Mouse (Mus musculus) stomach, postnatal 0 days (tissue): ENCODE measurements at regions not wholly inside any gene's neighbourhood (a gene's known extent, or its start where the extent isn't known, plus 50 kb on each side); places are given as distances from the start of the nearest gene placed in this dataset.
A peak's percentile ranks its signal among the peaks of the same experiment; 100 is the strongest.

Experiments
- CTCF ChIP-seq: IDR thresholded peaks from 2 replicates; pipeline ENCODE4 v1.5.1; 2016; ENCODE audit warnings: antibody characterized with exemption, low read depth, mild to moderate bottlenecking, moderate library complexity
- EP300 ChIP-seq: optimal IDR thresholded peaks from 2 replicates; pipeline ENCODE3; 2016; ENCODE audit warnings: antibody characterized with exemption

DNA sequence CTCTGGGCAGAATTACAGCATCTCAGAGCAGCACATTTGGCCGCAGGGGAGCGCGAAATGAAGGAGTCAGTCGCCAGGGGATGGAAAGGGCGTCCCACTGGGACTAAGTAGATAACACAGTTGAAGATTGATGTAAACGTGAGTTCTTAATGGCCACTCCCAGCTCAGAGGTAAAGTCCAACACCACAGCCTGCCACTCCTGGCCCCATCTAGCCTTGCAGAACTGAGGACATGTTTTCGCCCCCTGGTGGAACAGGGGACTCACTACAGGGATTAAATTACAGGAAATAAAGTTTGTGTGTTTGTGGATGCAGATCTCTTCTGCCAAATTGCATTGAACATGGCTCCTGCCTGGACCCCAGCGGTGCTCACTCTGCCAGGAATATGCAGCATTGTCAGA is 76.7 kb upstream of the Shisa3 start:
- TF ChIP-seq CTCF (peak; percentile 77), EP300 (no peak)
